Mouse (Mus musculus) retina, embryonic 14.5 days (tissue): ENCODE measurements around the gene Knstrn.

ENCODE experiments used
- DNase-seq: peaks from one replicate; pipeline ENCODE4 v3.0.0-alpha.2; 2015; ENCODE audit warnings: low spot score

Knstrn gene

DNA sequence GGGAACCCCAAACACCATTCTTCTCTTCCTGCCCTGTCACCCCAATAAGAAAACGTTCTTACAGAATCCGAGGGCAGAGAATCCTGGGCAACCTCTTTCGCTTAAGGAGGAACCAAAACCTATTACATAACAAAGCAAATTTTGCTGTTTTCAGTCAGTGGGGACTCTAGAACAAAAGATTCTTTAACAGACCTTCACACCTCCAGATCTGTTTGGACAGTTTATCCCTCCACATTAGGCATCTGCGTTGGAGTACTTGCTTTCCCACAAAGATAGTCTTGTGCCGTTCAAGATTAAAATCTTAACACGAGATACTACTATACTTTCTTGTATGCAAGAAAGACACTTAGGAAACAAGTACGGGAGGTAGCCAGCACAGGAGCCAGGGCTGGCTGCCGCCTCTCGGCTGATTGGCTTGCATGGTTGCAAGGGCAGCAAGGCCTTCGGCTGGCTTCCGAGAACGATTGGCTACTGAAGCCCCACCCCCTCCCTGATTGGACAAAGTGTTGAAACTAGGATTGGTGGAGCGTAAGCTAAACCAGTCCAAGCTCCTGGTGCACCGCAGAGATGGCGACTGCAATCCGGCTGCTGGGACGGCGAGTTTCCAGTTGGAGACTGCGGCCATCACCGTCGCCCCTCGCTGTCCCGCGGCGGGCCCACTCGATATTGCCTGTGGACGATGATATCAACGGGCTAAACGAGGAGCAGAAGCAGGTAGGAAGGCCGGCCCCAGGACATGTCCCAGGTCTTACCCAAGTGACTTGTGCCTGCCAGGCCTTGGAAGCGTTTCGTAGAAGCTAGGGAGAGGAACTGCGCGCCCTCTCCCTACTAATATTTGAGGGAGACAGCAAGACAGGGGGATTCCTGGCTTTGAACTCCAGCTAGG is 47.9 kb downstream of the Knstrn start, which contains the start of gene Ivd:
Gene Ivd, plus strand, starts transcription at position 501 of the 886 bp plus-strand sequence.
- DNase-seq = peak; percentile 97

DNA sequence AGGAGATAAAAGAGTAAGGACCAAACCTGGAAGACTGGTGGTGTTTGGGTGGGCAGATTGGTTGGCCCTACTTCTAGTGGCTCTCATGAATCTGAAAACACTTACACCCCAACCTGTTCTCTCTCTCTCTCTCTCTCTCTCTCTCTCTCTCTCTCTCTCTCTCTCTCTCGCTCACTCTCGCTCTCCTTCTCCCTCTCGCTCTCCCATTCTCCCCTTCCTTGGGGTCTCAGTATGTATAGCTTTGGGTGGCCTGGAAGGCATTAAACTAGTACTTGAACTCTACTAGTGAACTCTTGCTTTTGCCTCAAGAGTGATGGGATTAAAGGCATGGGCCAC is 48.5 kb downstream of the Knstrn start:
- DNase-seq = no peak

DNA sequence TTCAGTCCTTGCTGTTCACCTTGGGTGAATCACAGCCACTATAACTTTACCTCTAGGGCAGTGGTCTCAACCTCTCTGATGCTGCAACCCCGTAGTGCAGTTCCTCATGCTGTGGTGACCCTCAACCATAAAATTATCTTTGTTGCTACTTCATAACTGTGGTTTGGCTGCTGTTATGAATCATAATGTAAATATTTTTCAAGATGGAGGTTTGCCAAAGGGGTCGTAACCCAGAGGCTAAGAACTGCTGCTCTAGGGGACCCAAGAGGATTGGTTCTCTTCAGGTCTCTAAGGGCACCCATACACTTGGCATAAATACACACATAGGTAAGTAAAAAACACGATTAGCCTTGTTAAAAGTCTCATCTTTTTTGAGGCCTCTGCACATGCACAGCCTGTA is 56.8 kb downstream of the Knstrn start:
- DNase-seq = no peak

DNA sequence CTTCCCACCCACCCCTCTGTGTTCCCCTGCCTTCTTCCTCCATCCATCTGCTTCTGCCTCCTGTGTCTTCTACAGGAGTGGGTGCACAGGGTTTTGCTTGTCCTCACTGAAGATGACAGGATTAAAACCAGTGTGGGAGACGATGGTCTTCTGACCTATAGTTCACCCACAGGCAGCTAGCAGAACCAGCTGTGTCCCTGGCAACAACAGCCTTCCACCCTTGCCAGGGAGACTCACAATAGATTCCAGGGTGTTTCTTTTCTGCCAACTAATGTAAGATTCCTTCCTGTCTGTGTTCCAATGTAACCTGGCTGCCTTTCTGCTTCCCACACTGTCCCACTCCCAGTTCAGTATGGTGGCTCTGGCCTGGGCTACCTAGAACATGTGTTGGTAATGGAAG is 57.2 kb downstream of the Knstrn start:
- DNase-seq = no peak

DNA sequence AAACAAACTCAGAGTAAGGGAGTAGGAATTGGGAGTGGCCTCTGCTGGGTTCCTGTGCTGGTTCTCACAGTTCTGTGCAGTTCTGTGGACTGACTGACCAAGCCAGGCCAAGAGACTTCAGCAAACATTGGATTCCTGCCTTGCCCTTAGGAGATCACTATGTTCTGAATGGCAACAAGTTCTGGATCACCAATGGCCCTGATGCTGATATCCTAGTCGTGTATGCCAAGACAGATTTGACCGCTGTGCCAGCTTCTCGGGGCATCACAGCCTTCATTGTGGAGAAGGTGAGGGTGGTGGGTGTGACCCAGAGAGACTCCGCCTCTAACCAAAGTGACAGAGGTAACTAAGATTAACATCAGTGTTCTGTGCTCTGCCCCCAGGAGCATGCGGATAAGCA is 59.2 kb downstream of the Knstrn start:
- no peak for DNase-seq

DNA sequence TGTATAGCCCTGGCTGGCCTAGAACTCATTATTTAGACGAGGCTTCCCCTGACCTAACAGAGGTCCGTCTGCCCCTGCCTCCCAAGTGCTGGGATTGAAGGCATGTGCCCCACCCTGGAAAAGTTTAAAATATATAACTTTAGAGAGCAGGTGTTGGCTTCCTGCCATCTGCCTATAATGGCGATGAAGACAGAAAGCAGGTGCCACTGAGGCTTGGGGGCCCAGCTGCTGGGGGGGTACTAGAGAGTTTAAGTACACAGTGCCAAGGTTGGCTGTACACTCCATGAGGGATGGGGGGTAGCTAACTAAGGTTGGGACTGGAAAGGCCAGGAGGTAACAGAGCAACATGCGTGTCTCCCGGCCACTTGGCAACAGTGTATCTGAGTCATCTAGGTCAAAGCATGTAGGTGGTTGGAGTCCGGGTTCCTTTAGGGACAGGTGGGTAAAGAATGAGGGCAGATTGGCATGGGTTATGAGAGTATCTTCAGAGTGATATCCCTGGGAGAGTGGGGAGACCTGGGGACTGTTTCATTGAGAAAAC is 60.2 kb downstream of the Knstrn start:
- DNase-seq = no peak

DNA sequence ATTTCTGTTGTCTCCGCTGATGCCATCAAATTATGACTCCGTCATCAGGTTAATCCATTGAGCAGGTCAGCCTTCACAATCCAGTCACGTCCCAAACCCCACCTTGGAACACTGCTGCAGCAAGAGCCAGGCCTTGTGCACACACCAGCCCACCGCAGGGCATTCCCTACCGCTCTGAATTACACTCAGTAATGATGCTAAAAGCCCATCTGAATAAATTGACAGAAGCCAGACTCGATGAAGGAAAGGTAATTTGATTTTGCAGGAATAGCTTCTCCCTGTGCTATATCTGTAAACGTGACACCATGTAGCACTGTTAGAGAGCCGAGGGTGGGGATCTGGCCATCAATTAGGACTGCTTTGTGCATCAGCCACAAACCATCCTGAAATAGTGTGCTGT is 61.5 kb downstream of the Knstrn start:
- no peak for DNase-seq

DNA sequence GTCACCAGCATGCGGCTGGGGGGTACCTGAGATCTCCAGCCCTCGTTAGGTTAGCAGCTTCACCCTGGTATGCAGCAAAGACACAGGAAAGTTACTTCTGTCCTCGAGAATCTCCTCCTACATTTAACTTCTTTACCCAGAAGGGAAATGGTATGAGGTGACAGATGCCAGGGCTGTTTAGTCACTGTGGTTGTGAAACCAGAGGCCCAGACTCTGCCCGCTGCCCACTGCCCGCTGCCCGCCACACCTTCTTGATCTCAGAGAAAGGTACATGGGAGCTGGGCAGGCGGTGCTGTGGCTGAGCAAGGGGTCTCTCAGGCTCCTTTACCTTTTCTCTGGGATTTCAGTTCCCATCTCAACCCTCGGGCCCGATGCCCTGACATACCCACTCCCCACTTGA is 62.6 kb downstream of the Knstrn start:
- DNase-seq = no peak

DNA sequence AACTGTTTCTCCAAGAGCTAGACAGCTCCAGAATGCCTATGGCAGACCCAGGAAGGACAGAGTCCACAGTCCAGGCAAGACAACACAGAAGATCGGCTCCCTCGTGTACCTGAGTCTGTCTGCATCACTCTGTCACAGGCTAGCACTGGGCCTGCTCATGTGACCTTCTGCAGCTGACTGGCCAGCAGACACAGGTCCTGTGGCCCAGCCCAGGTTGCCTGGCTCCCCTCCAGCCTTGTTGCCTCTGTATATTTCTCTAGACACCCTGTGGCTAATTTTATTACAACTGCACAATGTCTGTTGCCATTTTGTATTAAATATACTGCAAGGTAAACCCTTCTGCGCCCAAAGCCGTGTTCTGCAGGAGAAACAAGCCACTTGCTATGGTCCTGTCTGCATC is 67.2 kb downstream of the Knstrn start:
- no peak for DNase-seq

DNA sequence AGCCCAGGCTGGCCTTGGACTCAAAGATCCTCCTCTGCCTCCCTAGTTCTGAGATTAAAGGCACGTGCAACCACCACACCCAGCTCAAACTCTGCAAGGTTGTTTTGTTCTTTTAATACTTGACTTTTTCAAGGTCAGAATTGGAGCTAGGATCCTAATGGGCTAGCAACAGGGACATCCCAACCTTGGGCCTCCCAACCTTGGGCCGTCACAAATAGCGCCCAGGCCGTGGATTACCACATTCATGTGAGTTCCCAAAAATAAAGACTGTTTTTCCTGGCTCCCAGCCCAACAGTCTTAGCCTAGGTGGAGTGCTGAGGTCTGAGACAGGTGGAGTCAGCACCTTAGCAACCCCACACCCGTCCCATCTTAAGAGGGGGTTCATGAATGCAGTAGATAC is 68.2 kb downstream of the Knstrn start:
- DNase-seq = no peak

DNA sequence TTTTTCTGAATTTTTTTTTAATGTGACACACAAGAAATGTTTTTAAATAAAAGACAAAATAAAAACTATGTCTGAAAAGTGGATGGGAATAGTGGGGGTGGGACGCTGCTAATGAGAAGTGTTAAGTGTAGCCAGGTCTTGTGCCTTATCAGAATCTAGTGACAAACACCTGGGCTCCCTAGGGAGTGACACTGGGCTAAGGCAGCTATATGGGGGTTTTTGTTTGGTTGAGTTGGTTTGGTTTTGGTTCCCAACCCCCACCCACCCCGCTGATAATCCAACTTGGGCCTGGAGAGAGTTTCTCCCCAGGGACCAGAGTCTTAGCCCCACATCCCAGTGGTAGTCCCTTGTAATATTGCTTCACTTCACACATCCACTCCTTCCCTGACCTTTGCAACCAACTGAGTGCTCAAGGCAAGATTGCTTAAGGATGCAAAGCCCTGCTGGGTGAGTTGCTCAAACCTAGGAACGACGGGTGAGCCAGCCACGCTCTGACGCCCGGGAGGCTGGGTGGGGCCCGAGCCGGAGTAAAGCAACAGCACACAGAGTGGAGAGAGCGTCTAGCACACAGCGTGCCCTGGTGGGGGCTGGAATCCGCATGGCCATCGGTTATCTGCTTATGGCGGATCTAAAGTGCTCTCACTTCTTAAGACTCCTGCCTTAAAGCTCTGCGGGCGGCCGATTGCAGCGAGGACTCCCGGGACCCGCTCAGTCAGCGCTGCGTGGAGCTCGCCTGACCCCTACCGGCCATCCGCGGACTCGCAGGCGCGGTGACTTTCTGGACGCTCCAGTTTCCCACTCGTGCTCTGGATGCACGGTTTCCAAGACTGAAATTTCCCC is 69.3 kb downstream of the Knstrn start:
- DNase-seq = peak; percentile 90

DNA sequence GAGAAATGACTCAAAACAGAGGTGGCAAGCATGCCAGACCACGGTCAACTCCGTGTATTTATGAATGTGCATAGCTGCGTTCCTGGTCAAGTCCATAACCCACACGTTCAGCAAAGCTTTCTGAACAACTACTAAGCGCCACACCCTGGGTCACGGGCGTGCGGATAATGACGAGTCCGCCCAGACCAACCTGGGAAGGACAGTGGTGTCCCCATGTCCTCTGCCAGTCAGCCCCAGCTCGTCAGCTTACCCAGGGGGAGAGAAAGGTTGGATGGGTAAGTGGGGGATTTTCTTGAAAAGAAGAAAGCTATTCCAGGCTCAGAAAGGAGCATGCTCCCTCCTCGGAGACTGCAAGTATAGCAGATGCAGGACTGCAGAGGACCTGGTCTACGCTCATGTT is 73.6 kb downstream of the Knstrn start:
- peak; percentile 20 for DNase-seq

DNA sequence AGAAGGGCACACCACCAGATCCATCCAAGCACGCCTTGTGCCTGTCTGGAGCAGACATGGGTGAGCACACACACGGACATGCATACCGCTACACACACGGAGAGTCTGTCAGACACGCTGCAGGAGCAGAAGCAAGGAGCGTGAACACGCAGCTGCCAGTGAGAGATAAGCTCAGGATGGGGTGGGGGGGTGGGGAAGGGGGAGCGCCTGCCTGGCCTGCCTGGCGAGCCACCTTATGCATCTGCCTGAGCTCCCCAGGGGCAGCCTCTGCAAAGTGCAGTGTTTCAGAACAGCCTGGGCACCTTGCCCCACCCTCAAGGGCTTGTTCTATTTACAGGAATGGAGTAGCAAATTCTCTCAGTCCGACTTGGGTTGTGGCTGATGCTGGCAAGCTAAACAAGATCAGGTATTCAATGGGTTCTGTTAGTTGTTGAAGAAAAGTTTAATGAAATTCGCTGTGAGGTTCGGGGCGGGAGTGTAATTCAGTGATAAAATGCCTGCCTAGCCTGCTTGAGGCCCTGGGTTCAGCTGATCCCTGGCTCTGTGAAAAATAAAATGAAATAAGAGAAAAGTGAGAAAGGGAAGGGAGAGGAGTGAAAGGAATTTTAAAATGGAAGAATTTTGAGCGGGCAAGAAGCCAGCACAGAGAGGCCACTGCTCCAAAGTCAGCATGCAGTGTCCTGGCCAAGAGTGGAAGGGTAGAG is 74.2 kb downstream of the Knstrn start:
- no peak for DNase-seq

DNA sequence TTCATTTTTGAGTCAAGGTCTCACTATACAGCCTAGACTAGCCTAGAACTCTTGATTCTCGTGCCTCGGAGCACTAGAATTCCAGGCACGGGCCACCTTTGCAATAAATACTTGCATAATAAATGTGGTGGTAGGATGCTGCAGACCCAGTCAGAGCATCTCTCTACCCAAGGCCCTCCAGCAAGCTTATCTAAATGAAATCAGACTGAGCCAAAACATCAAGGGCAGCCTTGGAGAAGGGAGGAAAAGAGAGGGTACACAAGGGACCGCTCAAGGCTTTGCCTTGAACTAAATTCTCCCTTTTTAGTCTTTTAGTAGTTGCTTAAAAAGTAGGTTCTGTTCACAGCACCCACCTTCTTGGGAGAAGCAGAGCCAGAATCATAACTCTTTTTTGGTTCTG is 77.4 kb downstream of the Knstrn start:
- DNase-seq = no peak

DNA sequence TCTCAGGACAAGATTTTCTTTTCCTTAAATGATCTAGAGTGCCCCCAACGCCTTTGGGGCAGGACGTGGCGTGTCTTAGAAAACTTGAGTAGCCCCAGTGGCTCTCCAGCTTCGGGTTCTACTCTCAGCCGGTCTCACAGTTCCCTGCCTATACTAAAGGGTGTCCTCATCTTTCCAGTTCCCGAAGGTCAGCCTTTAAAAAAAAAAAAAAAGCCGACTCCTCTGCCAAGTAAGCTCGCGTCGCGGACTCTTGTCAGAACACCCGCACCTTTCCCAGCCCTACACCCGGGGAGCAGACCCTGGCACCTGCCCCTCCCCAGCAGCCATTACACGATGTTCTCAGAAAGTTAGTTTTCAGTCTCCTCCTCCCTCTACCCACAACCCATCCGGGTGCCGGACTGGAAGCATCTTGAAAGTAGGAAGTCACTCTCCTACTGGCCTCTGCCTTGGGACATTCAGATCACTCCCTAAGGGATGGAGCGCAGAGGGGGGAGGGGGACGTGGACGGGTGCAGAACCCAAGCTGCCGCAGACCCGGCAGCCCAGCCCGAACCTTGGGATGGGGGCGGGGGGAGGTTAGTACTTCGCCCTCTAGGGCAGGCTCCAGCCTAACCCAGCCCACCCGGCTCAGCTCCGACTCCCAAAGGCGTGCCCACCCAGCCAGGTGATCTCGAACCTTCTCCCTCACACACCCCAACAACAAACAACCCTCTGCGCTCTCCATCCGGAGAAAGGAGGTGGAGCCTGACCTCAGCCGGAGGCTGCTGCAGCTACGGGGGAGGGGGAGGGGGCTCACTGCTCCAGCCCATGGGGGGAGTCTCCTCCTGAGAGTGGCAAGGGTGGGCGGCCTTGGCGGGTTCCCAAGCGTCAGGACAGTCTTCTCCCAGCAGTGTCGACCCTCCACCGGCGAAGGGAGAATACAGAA is 82.4 kb downstream of the Knstrn start:
- peak; percentile 55 for DNase-seq

DNA sequence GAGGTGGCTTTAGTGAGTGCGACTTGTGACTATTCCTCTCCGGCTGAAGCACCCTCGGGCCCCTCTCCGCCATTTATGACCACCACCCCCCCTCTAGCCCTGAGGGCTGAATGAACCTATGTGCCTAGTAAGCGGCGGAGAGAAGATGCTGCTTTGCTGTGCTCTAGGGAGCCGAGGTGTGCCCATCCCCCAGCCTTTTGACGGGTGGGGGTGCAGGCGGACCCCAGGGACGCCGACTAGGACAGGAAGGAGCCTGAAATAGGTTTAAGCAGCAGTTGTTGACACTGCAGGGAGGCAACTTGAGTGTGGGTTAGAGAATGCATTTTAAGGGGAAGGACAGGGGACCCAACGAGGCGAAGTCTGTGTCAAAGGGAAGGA is 83.1 kb downstream of the Knstrn start:
- DNase-seq = no peak

DNA sequence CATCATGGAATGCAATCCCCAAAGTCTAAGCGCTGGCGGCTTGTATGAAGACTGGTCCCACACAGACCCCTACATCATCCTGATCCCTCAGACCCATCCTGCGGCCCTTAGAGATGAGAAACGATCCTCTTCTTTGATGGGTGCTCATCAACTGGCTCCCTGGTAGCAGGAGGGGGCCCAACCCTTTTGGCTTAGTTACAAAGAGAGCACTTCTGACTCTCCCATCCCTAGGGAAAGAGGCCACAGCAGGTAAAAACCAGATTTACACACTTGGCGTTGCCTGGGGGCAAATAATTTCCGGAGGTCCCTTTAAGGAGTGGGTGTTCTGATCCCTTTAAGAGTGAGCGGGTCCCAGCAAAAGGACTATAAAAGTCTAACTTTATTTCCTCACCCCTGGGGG is 83.6 kb downstream of the Knstrn start:
- no peak for DNase-seq

DNA sequence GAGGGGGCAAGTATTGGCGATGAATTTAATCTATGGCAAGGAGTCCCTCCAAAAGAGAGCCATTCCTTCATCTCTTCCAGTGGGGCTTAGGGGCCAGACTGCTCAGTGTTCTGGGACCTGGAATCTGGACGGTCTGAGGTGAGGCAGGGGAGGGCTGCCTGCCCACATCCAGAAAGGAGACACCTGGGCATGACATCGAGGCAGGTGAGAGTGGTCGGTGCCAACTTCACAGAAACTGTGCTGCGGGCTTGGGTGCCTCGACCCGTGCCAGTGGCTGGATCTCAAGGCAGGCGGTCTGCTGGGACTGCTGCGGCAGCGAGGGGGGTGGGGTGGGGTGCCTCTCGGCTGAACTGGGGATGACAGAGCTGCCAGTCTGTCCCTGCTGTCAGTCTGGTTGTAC is 84.0 kb downstream of the Knstrn start:
- DNase-seq = no peak

DNA sequence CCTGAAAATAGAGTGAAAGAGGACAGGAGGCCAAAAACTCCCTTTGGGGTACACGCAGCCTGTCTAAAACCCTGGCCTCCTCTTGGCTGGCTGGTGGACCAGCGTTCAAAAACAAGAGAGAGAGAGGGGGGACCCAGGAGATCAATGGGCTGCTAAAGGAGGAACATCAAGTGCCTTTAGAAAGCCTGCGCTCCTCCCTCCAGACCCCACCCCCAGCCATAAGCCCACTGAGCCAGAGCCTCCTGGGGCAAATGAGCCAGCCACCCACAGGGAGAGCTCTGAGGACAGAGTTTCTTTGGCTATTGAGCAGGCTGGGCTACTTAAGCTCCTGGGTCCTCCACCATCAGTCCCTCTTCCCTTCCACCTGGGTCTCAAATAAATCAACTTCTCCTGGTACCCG is 85.0 kb downstream of the Knstrn start:
- no peak for DNase-seq

DNA sequence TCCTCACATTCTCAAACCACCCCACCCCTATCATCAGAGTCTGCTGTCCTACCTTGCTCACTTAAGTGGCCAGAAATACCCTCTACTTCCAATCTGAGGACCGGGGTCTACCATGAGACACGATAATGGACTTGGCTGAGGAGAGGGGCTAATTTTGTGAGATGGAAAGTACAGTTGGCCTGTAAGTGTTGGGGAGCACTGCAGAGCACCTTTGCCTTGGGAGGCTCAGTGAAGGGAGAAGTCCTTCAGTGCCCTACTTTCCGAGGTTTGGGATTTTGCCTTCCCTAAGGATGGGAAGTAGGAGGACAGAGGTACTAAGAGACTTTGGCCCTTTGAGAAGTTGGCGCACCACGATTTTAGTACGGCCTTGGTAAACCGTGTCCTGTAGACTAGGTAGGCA is 85.5 kb downstream of the Knstrn start:
- DNase-seq = no peak
